Comparison of ENCODE assay signal across 20 mouse cellular contexts in genomic region chr7:69554776-69555175, GRCm38 (mm10).
DNase-seq lines count a peak whose midpoint lies in the region; ATAC-seq and TF ChIP-seq lines count a peak whose summit lies in the region.
"Had no signal": no experiment of that assay in that cellular context is flagged by ENCODE, and none has a peak within 500 bp of the region (broad histone marks: within the 10 kb centered on the region; RNA-seq: fewer than 3 reads in every experiment).

No protein-coding gene starts in this region.

- H3K79me2 ChIP-seq in myocyte (ENCODE audit: control insufficient read depth, insufficient read depth), result no peaks in the 10 kb centered on the region

- no peak overlapping the region for H3ac ChIP-seq in myocyte (ENCODE audit: control insufficient read depth, insufficient read length)

- H3K4me2 ChIP-seq in hindbrain, embryonic 13.5 days, result no peak overlapping the region
- no peak overlapping the region for H3K4me2 ChIP-seq in hindbrain, embryonic 16.5 days (ENCODE audit: low read length)
- no peak overlapping the region for H3K4me2 ChIP-seq in neural tube, embryonic 13.5 days
- peak overlapping the region; percentile 67 for H3K4me2 ChIP-seq in myocyte (ENCODE audit: low read depth)
- H3K4me2 ChIP-seq: liver, embryonic 15.5 days had no signal

- no peaks in the 10 kb centered on the region for H3K27me3 ChIP-seq in hindbrain, embryonic 13.5 days
- H3K27me3 ChIP-seq in hindbrain, embryonic 16.5 days (replicated peaks; ENCODE audit: control insufficient read depth, insufficient read depth, low read length), result no peaks in the 10 kb centered on the region
- H3K27me3 ChIP-seq in neural tube, embryonic 13.5 days, result no peaks in the 10 kb centered on the region
- no peaks in the 10 kb centered on the region for H3K27me3 ChIP-seq in myocyte (ENCODE audit: control insufficient read depth, insufficient read depth, insufficient read length)
- H3K27me3 ChIP-seq: liver, embryonic 15.5 days had no signal

- no peak overlapping the region for H3K4me3 ChIP-seq in hindbrain, embryonic 13.5 days
- H3K4me3 ChIP-seq in hindbrain, embryonic 16.5 days (ENCODE audit: low read length), result no peak overlapping the region
- H3K4me3 ChIP-seq in neural tube, embryonic 13.5 days, result no peak overlapping the region
- no peak overlapping the region for H3K4me3 ChIP-seq in myocyte
- H3K4me3 ChIP-seq: erythroblast, embryonic 14.5 days; heart, embryonic 10.5 days; liver, embryonic 15.5 days had no signal

- no peaks in the 10 kb centered on the region for H3K9me3 ChIP-seq in hindbrain, embryonic 13.5 days
- no peaks in the 10 kb centered on the region for H3K9me3 ChIP-seq in hindbrain, embryonic 16.5 days (ENCODE audit: control insufficient read depth, low read length)
- no peaks in the 10 kb centered on the region for H3K9me3 ChIP-seq in neural tube, embryonic 13.5 days
- H3K9me3 ChIP-seq: heart, embryonic 10.5 days; liver, embryonic 15.5 days had no signal

- H3K4me1 ChIP-seq in hindbrain, embryonic 13.5 days (replicated peaks), result peaks cover 11% of the 10 kb centered on the region
- no peaks in the 10 kb centered on the region for H3K4me1 ChIP-seq in hindbrain, embryonic 16.5 days (ENCODE audit: control insufficient read depth, insufficient read depth, low read depth, low read length)
- no peaks in the 10 kb centered on the region for H3K4me1 ChIP-seq in neural tube, embryonic 13.5 days (replicated peaks)
- H3K4me1 ChIP-seq: heart, embryonic 10.5 days; liver, embryonic 15.5 days had no signal

- no peak overlapping the region for H3K9ac ChIP-seq in hindbrain, embryonic 13.5 days
- no peak overlapping the region for H3K9ac ChIP-seq in hindbrain, embryonic 16.5 days (ENCODE audit: low read depth, low read length)
- no peak overlapping the region for H3K9ac ChIP-seq in neural tube, embryonic 13.5 days
- H3K9ac ChIP-seq: liver, embryonic 15.5 days had no signal

- 55% methylated on average over 8 of the region's 8 CpGs for WGBS in hindbrain, embryonic 13.5 days
- 57% methylated on average over 8 of the region's 8 CpGs for WGBS in hindbrain, embryonic 16.5 days
- 57% methylated on average over 8 of the region's 8 CpGs for WGBS in neural tube, embryonic 13.5 days

- TF ChIP-seq POLR2A in myocyte (IDR thresholded peaks at IDR 0.05; ENCODE audit: insufficient read length, low read depth), result no peak

- no peaks in the 10 kb centered on the region for H3K36me3 ChIP-seq in hindbrain, embryonic 13.5 days
- no peaks in the 10 kb centered on the region for H3K36me3 ChIP-seq in hindbrain, embryonic 16.5 days (ENCODE audit: control insufficient read depth, insufficient read depth, low read length)
- H3K36me3 ChIP-seq in neural tube, embryonic 13.5 days, result no peaks in the 10 kb centered on the region
- H3K36me3 ChIP-seq in myocyte (ENCODE audit: control insufficient read depth, insufficient read depth), result no peaks in the 10 kb centered on the region
- H3K36me3 ChIP-seq: heart, embryonic 10.5 days; liver, embryonic 15.5 days had no signal

- 0 out of 2 replicates have a peak overlapping the region, but pooled peaks have one; percentile 30 for H3K27ac ChIP-seq in hindbrain, embryonic 13.5 days
- no peak overlapping the region for H3K27ac ChIP-seq in hindbrain, embryonic 16.5 days (ENCODE audit: low read depth, low read length)
- H3K27ac ChIP-seq in neural tube, embryonic 13.5 days (replicated peaks), result no peak overlapping the region
- H3K27ac ChIP-seq: heart, embryonic 10.5 days; liver, embryonic 15.5 days had no signal

- ATAC-seq in hindbrain, embryonic 13.5 days (ENCODE audit: low FRiP score), result no peak
- no peak; the same call in 1 of the 2 replicates for ATAC-seq in hindbrain, embryonic 16.5 days
- 0 out of 2 replicates have a peak, but pooled peaks have one; percentile 36 for ATAC-seq in neural tube, embryonic 13.5 days (ENCODE audit: low read depth)
- no peak for ATAC-seq in inflammation-experienced regulatory T-cells, adult 6 months
- ATAC-seq: CD4-positive, CD25-positive, alpha-beta regulatory T cell, adult 4 months; forebrain, embryonic 14.5 days had no signal

- DNase-seq in neural tube, embryonic 10.5 days (ENCODE audit: extremely low spot score, low spot score), result no peak
- peak; percentile 15 for DNase-seq in embryo, embryonic 10.5 days (ENCODE audit: low spot score)
- no peak for DNase-seq in left cerebral cortex, adult 18-20 months (ENCODE audit: low spot score in 2 of 2)
- DNase-seq: adrenal gland, postnatal 36 days; cerebellum, adult 8-10 months; heart, postnatal 10 days; kidney, adult 2 months; kidney, postnatal 10 days; right cerebral cortex, postnatal 25 days; thymus, adult 2 months had no signal

TF ChIP-seq in myocyte, 11 proteins besides CTCF, POLR2A, EP300 and RAD21:
- TF ChIP-seq MYOG (IDR thresholded peaks at IDR 0.05; ENCODE audit: control insufficient read depth in 1 of 3, insufficient read depth in 1 of 3, insufficient read length in 2 of 3, low read depth in 2 of 3) (no peak), POLR2AphosphoS2 (IDR thresholded peaks at IDR 0.05; ENCODE audit: insufficient read length, low read depth) (no peak), SRF (IDR thresholded peaks at IDR 0.05; ENCODE audit: control insufficient read depth, insufficient read length, low read depth) (no peak), TCF3 (IDR thresholded peaks at IDR 0.05; ENCODE audit: insufficient read length, low read depth) (no peak), MYOD1 (IDR thresholded peaks at IDR 0.05; ENCODE audit: control insufficient read depth in 1 of 3, insufficient read length in 2 of 3, low read depth in 2 of 3) (no peak), MAX (IDR thresholded peaks at IDR 0.05; ENCODE audit: low read depth) (no peak), E2F4 (IDR thresholded peaks at IDR 0.05; ENCODE audit: insufficient read depth) (no peak), USF1 (IDR thresholded peaks at IDR 0.05; ENCODE audit: low read depth) (no peak), REST (IDR thresholded peaks at IDR 0.05; ENCODE audit: insufficient read depth, insufficient read length) (no peak), TCF12 (IDR thresholded peaks at IDR 0.05; ENCODE audit: insufficient read depth, poor library complexity, severe bottlenecking) (no peak), CEBPB (IDR thresholded peaks at IDR 0.05; ENCODE audit: insufficient read depth, poor library complexity, severe bottlenecking) (no peak)
